Mouse (Mus musculus): ENCODE measurements around the gene Rapgef1. TPM values are rescaled to one million over a fixed set of nuclear protein-coding genes. Genes with fewer than 3 reads are reported as not detected.

Gene Rapgef1
- total RNA-seq, 1 experiment: 48.5 TPM

GRCm38 (mm10) chr2:29698421-29699290 lies 79.1 kb downstream of the Rapgef1 start:
- H3K9ac ChIP-seq (ENCODE audit: insufficient read depth, low read depth, low read length, poor library complexity, severe bottlenecking): no peak overlapping the region
- no peaks in the 10 kb centered on the region for H3K4me1 ChIP-seq (ENCODE audit: control insufficient read depth in 2 of 2, insufficient read depth in 2 of 2, low read length in 2 of 2, poor library complexity in 1 of 2)
- in situ Hi-C loops (cut with MboI; ENCODE audit: low sequenced_read_pairs in 2 of 2, unreplicated experiment in 2 of 2): no loop called here
- H3K36me3 ChIP-seq (ENCODE audit: control insufficient read depth, insufficient read depth, low read length, poor library complexity, severe bottlenecking): peaks cover 49% of the 10 kb centered on the region
- no peak overlapping the region for H3K4me3 ChIP-seq (ENCODE audit: insufficient read depth in 1 of 2, low read depth in 1 of 2, low read length in 2 of 2, poor library complexity in 1 of 2, severe bottlenecking in 1 of 2)
- TF ChIP-seq ZC3H11A (IDR thresholded peaks at IDR 0.05; ENCODE audit: borderline replicate concordance, low read depth, low read length) (no peak), CHD2 (IDR thresholded peaks at IDR 0.05; ENCODE audit: low read depth, low read length) (no peak), MAFK (IDR thresholded peaks at IDR 0.05; ENCODE audit: insufficient read depth, low read depth, low read length) (no peak), ZNF384 (IDR thresholded peaks at IDR 0.05; ENCODE audit: low read depth, low read length) (no peak), HCFC1 (IDR thresholded peaks at IDR 0.05; ENCODE audit: borderline replicate concordance, insufficient read depth, low read length) (no peak)
- H3K9me3 ChIP-seq (ENCODE audit: control insufficient read depth, insufficient read depth, low read depth, low read length): no peaks in the 10 kb centered on the region
- H3K27ac ChIP-seq (ENCODE audit: insufficient read depth, low read depth, low read length, poor library complexity, severe bottlenecking): no peak overlapping the region
- no peak for DNase-seq (ENCODE audit: low read depth, low spot score)

- peaks cover 61% of the 10 kb centered on the region for H3K36me3 ChIP-seq (ENCODE audit: control insufficient read depth, insufficient read depth, low read length, poor library complexity, severe bottlenecking)
These were observed 81.4 kb downstream of the Rapgef1 start for GRCm38 (mm10) chr2:29700898-29701297.

GRCm38 (mm10) chr2:29701393-29701792 lies 81.9 kb downstream of the Rapgef1 start:
- in situ Hi-C loops (cut with MboI; ENCODE audit: low sequenced_read_pairs in 2 of 2, unreplicated experiment in 2 of 2): no loop called here
- Histone ChIP-seq H3K27ac (ENCODE audit: insufficient read depth, low read depth, low read length, poor library complexity, severe bottlenecking) (no peak overlapping the region), H3K9me3 (ENCODE audit: control insufficient read depth, insufficient read depth, low read depth, low read length) (no peaks in the 10 kb centered on the region), H3K9ac (ENCODE audit: insufficient read depth, low read depth, low read length, poor library complexity, severe bottlenecking) (no peak overlapping the region), H3K4me1 (ENCODE audit: control insufficient read depth in 2 of 2, insufficient read depth in 2 of 2, low read length in 2 of 2, poor library complexity in 1 of 2) (no peaks in the 10 kb centered on the region; a peak in 1 of 4 replicates), H3K4me3 (ENCODE audit: insufficient read depth in 1 of 2, low read depth in 1 of 2, low read length in 2 of 2, poor library complexity in 1 of 2, severe bottlenecking in 1 of 2) (no peak overlapping the region), H3K36me3 (ENCODE audit: control insufficient read depth, insufficient read depth, low read length, poor library complexity, severe bottlenecking) (peaks cover 62% of the 10 kb centered on the region)
- no peak for TF ChIP-seq HCFC1 (IDR thresholded peaks at IDR 0.05; ENCODE audit: borderline replicate concordance, insufficient read depth, low read length)
- TF ChIP-seq ZC3H11A (IDR thresholded peaks at IDR 0.05; ENCODE audit: borderline replicate concordance, low read depth, low read length): no peak
- TF ChIP-seq CHD2 (IDR thresholded peaks at IDR 0.05; ENCODE audit: low read depth, low read length): no peak
- no peak for TF ChIP-seq ZNF384 (IDR thresholded peaks at IDR 0.05; ENCODE audit: low read depth, low read length)
- TF ChIP-seq MAFK (IDR thresholded peaks at IDR 0.05; ENCODE audit: insufficient read depth, low read depth, low read length): no peak
- no peak for DNase-seq (ENCODE audit: low read depth, low spot score)

More at GRCm38 (mm10) chr2:29700898-29701297, 81.4 kb downstream of the Rapgef1 start:
- Histone ChIP-seq H3K27ac (ENCODE audit: insufficient read depth, low read depth, low read length, poor library complexity, severe bottlenecking) (no peak overlapping the region), H3K4me1 (ENCODE audit: control insufficient read depth in 2 of 2, insufficient read depth in 2 of 2, low read length in 2 of 2, poor library complexity in 1 of 2) (no peaks in the 10 kb centered on the region), H3K9ac (ENCODE audit: insufficient read depth, low read depth, low read length, poor library complexity, severe bottlenecking) (no peak overlapping the region), H3K4me3 (ENCODE audit: insufficient read depth in 1 of 2, low read depth in 1 of 2, low read length in 2 of 2, poor library complexity in 1 of 2, severe bottlenecking in 1 of 2) (no peak overlapping the region), H3K9me3 (ENCODE audit: control insufficient read depth, insufficient read depth, low read depth, low read length) (no peaks in the 10 kb centered on the region)
- TF ChIP-seq ZNF384 (IDR thresholded peaks at IDR 0.05; ENCODE audit: low read depth, low read length): no peak
- no peak for TF ChIP-seq ZC3H11A (IDR thresholded peaks at IDR 0.05; ENCODE audit: borderline replicate concordance, low read depth, low read length)
- no peak for TF ChIP-seq CHD2 (IDR thresholded peaks at IDR 0.05; ENCODE audit: low read depth, low read length)
- TF ChIP-seq MAFK (IDR thresholded peaks at IDR 0.05; ENCODE audit: insufficient read depth, low read depth, low read length): no peak
- TF ChIP-seq HCFC1 (IDR thresholded peaks at IDR 0.05; ENCODE audit: borderline replicate concordance, insufficient read depth, low read length): no peak
- DNase-seq (ENCODE audit: low read depth, low spot score): no peak
- in situ Hi-C loops (cut with MboI; ENCODE audit: low sequenced_read_pairs in 2 of 2, unreplicated experiment in 2 of 2): no loop called here

GRCm38 (mm10) chr2:29702189-29702588 lies 82.7 kb downstream of the Rapgef1 start:
- in situ Hi-C loops (cut with MboI; ENCODE audit: low sequenced_read_pairs in 2 of 2, unreplicated experiment in 2 of 2): no loop called here
- Histone ChIP-seq H3K9ac (ENCODE audit: insufficient read depth, low read depth, low read length, poor library complexity, severe bottlenecking) (no peak overlapping the region), H3K4me1 (ENCODE audit: control insufficient read depth in 2 of 2, insufficient read depth in 2 of 2, low read length in 2 of 2, poor library complexity in 1 of 2) (no peaks in the 10 kb centered on the region; a peak in 1 of 4 replicates), H3K36me3 (ENCODE audit: control insufficient read depth, insufficient read depth, low read length, poor library complexity, severe bottlenecking) (peaks cover 65% of the 10 kb centered on the region), H3K9me3 (ENCODE audit: control insufficient read depth, insufficient read depth, low read depth, low read length) (no peaks in the 10 kb centered on the region), H3K4me3 (ENCODE audit: insufficient read depth in 1 of 2, low read depth in 1 of 2, low read length in 2 of 2, poor library complexity in 1 of 2, severe bottlenecking in 1 of 2) (no peak overlapping the region), H3K27ac (ENCODE audit: insufficient read depth, low read depth, low read length, poor library complexity, severe bottlenecking) (no peak overlapping the region; the same call in 1 of the 2 replicates)
- DNase-seq (ENCODE audit: low read depth, low spot score): no peak
- no peak for TF ChIP-seq ZNF384 (IDR thresholded peaks at IDR 0.05; ENCODE audit: low read depth, low read length)

All from ES-E14 (cell line).